Comparison of ENCODE assay signal across 25 mouse cellular contexts in genomic region chr4:141564209-141564608, GRCm38 (mm10). TPM values are rescaled to one million over a fixed set of nuclear protein-coding genes. Genes with fewer than 3 reads are reported as not detected.
DNase-seq lines count a peak whose midpoint lies in the region; ATAC-seq and TF ChIP-seq lines count a peak whose summit lies in the region.
"Had no signal": no experiment of that assay in that cellular context is flagged by ENCODE, and none has a peak within 500 bp of the region (broad histone marks: within the 10 kb centered on the region; RNA-seq: fewer than 3 reads in every experiment).

No protein-coding gene starts in this region.

- H3K4me3 ChIP-seq in heart, adult 2 months = no peak overlapping the region
- no peak overlapping the region for H3K4me3 ChIP-seq in heart, embryonic 12.5 days
- H3K4me3 ChIP-seq in E14TG2a.4 (replicated peaks; ENCODE audit: low read length) (peak overlapping the region; percentile 26; the same call in 1 of the 2 replicates), ES-E14 (ENCODE audit: insufficient read depth in 1 of 2, low read depth in 1 of 2, low read length in 2 of 2, poor library complexity in 1 of 2, severe bottlenecking in 1 of 2) (no peak overlapping the region)
- H3K4me3 ChIP-seq in brown adipose tissue, adult 24 weeks (ENCODE audit: insufficient read depth, low read depth, low read length) = no peak overlapping the region
- H3K4me3 ChIP-seq: embryonic facial prominence, embryonic 12.5 days; forebrain, embryonic 12.5 days; heart, embryonic 10.5 days; heart, embryonic 15.5 days had no signal

- no peak for ATAC-seq in heart, embryonic 12.5 days (ENCODE audit: insufficient number of reproducible peaks, low FRiP score)
- ATAC-seq: forebrain, postnatal 0 days; hindbrain, postnatal 0 days; Patski had no signal

- DNase-seq in heart, adult 2 months = no peak
- no peak for DNase-seq in ES-E14 (ENCODE audit: low read depth, low spot score)
- DNase-seq in layer of hippocampus, postnatal 10 days (ENCODE audit: low spot score in 2 of 2) = no peak
- DNase-seq in layer of hippocampus, adult 9-10 months (ENCODE audit: low spot score) = no peak
- DNase-seq: adrenal gland, adult 8-10 months; adrenal gland, postnatal 36 days; cerebellum, adult 11 months; cerebellum, adult 9-10 months; cerebellum, postnatal 25 days; forebrain, postnatal 0 days; gastrocnemius, postnatal 36 days; heart, adult 11 months; heart, postnatal 36 days; kidney, adult 18-20 months had no signal

- H3K79me2 ChIP-seq in heart, adult 2 months (replicated peaks; ENCODE audit: control insufficient read depth, insufficient read depth, low read length) = no peaks in the 10 kb centered on the region

- H3K27ac ChIP-seq in heart, adult 2 months = peak overlapping the region; percentile 70; the same call in 1 of the 2 replicates
- H3K27ac ChIP-seq in heart, embryonic 12.5 days (ENCODE audit: poor library complexity, severe bottlenecking) = no peak overlapping the region
- peak overlapping the region; percentile 93 for H3K27ac ChIP-seq in ES-E14 (ENCODE audit: insufficient read depth, low read depth, low read length, poor library complexity, severe bottlenecking)
- peak overlapping the region; percentile 83 for H3K27ac ChIP-seq in brown adipose tissue, adult 24 weeks (replicated peaks; ENCODE audit: low read depth, low read length)
- H3K27ac ChIP-seq: embryonic facial prominence, embryonic 12.5 days; forebrain, embryonic 12.5 days; heart, embryonic 10.5 days; heart, embryonic 15.5 days; hindbrain, postnatal 0 days had no signal

- no peaks in the 10 kb centered on the region for H3K27me3 ChIP-seq in heart, adult 2 months (ENCODE audit: control insufficient read depth, insufficient read depth, low read length)
- no peaks in the 10 kb centered on the region for H3K27me3 ChIP-seq in heart, embryonic 12.5 days (replicated peaks)
- H3K27me3 ChIP-seq in E14TG2a.4 (ENCODE audit: insufficient read depth, low read length) = no peaks in the 10 kb centered on the region
- H3K27me3 ChIP-seq: embryonic facial prominence, embryonic 12.5 days; forebrain, embryonic 12.5 days; heart, embryonic 15.5 days; Patski had no signal

- in situ Hi-C loops in ES-E14 (cut with MboI; ENCODE audit: low sequenced_read_pairs in 2 of 2, unreplicated experiment in 2 of 2) = loop anchor here in 1 of 2 experiments (10.0 kb wide), 1 partner anchor 279 kb away; no protein-coding TSS in a partner anchor

- TF ChIP-seq CTCF in heart, adult 2 months (IDR thresholded peaks at IDR 0.05) = no peak
- TF ChIP-seq CTCF in E14TG2a.4 (conservative IDR thresholded peaks at IDR 0.05; ENCODE audit: low read length) = no peak

- no peak overlapping the region for H3K9ac ChIP-seq in heart, adult 2 months (ENCODE audit: low read depth, low read length)
- H3K9ac ChIP-seq in heart, embryonic 12.5 days = no peak overlapping the region
- peak overlapping the region; percentile 19; the same call in 1 of the 2 replicates for H3K9ac ChIP-seq in ES-E14 (ENCODE audit: insufficient read depth, low read depth, low read length, poor library complexity, severe bottlenecking)
- H3K9ac ChIP-seq: embryonic facial prominence, embryonic 12.5 days; forebrain, embryonic 12.5 days; forebrain, postnatal 0 days; heart, embryonic 15.5 days had no signal

- no peak for TF ChIP-seq POLR2A in heart, adult 2 months (IDR thresholded peaks at IDR 0.05; ENCODE audit: insufficient read depth, low read depth, low read length)

- H3K4me1 ChIP-seq in heart, adult 2 months (ENCODE audit: control insufficient read depth, insufficient read depth, low read length) = peaks cover 14% of the 10 kb centered on the region
- peaks cover 9% of the 10 kb centered on the region; the same call in 1 of the 2 replicates for H3K4me1 ChIP-seq in heart, embryonic 12.5 days (replicated peaks)
- H3K4me1 ChIP-seq in E14TG2a.4 (replicated peaks; ENCODE audit: low read depth, low read length) (peaks cover 84% of the 10 kb centered on the region), ES-E14 (ENCODE audit: control insufficient read depth in 2 of 2, insufficient read depth in 2 of 2, low read length in 2 of 2, poor library complexity in 1 of 2) (peaks cover 14 to 34% of the 10 kb centered on the region in 2 experiments)
- peaks cover 9% of the 10 kb centered on the region for H3K4me1 ChIP-seq in brown adipose tissue, adult 24 weeks (ENCODE audit: control insufficient read depth, insufficient read depth, insufficient read length, low read length)

- H3K9me3 ChIP-seq in heart, embryonic 12.5 days (replicated peaks) = no peaks in the 10 kb centered on the region
- H3K9me3 ChIP-seq in E14TG2a.4 (ENCODE audit: low read length) (no peaks in the 10 kb centered on the region), ES-E14 (ENCODE audit: control insufficient read depth, insufficient read depth, low read depth, low read length) (no peaks in the 10 kb centered on the region)
- H3K9me3 ChIP-seq: embryonic facial prominence, embryonic 12.5 days; forebrain, embryonic 12.5 days; heart, embryonic 10.5 days; heart, embryonic 15.5 days had no signal

- 91% methylated on average over 4 of the region's 4 CpGs for WGBS in heart, adult 2 months
- 83% methylated on average over 4 of the region's 4 CpGs for WGBS in heart, embryonic 12.5 days

- intact Hi-C loops in heart, adult 2 months (cut with DNase I) = loop anchor here (5.0 kb wide), 1 partner anchor 77 kb away; no protein-coding TSS in a partner anchor

- H3K36me3 ChIP-seq in heart, adult 2 months (ENCODE audit: control insufficient read depth, insufficient read depth, low read length) = no peaks in the 10 kb centered on the region
- H3K36me3 ChIP-seq in heart, embryonic 12.5 days = no peaks in the 10 kb centered on the region
- peaks cover 24% of the 10 kb centered on the region for H3K36me3 ChIP-seq in E14TG2a.4 (ENCODE audit: insufficient read depth, low read length)
- peaks cover 3% of the 10 kb centered on the region; the same call in 1 of the 2 replicates for H3K36me3 ChIP-seq in ES-E14 (ENCODE audit: control insufficient read depth, insufficient read depth, low read length, poor library complexity, severe bottlenecking)
- H3K36me3 ChIP-seq: embryonic facial prominence, embryonic 12.5 days; forebrain, embryonic 12.5 days; heart, embryonic 10.5 days; heart, embryonic 15.5 days had no signal

- TF ChIP-seq EP300 in heart, adult 2 months (IDR thresholded peaks at IDR 0.05; ENCODE audit: insufficient read depth, low read depth, low read length) = no peak

- H3K4me2 ChIP-seq in heart, embryonic 12.5 days = no peak overlapping the region
- H3K4me2 ChIP-seq: embryonic facial prominence, embryonic 12.5 days; forebrain, embryonic 12.5 days; heart, embryonic 15.5 days had no signal

TF ChIP-seq in ES-E14, 5 proteins besides CTCF, POLR2A, EP300 and RAD21:
- TF ChIP-seq ZNF384 (IDR thresholded peaks at IDR 0.05; ENCODE audit: low read depth, low read length) = peak; percentile 97
- no peak for TF ChIP-seq ZC3H11A (IDR thresholded peaks at IDR 0.05; ENCODE audit: borderline replicate concordance, low read depth, low read length)
TF ChIP-seq in ES-E14: peak in this region for 1.

RNA-seq across cellular contexts. Expression of gene Spen, which starts 25.8 kb away (rescaled TPM):
- 10 to 100 TPM; 28.0 to 28.9 TPM for total RNA-seq in heart, adult 2 months (2021)
- 10.7 and 11.5 TPM in 2 replicates for polyA plus RNA-seq in heart, adult 2 months (2012; rRNA removed)
- 9.0 and 9.1 TPM in 2 replicates for polyA plus RNA-seq in heart, embryonic 12.5 days (2016; fragmentation: Nextera tagmentation; extraction: Ambion mirVana)
- total RNA-seq in ES-E14 (2012; rRNA removed) = 51.5 and 58.6 TPM in 2 replicates
- polyA plus RNA-seq in brown adipose tissue, adult 24 weeks (2012; ENCODE audit: insufficient read depth, insufficient read length, missing spikeins) = 9.5 and 15.2 TPM in 2 replicates
- total RNA-seq in layer of hippocampus, postnatal 10 days (2021) = 10 to 100 TPM; 62.9 to 64.5 TPM

RNA-seq across cellular contexts. Expression of gene Fblim1, which starts 41.7 kb away (rescaled TPM):
- 100 to 1,000 TPM; 236 to 263 TPM for total RNA-seq in heart, adult 2 months (2021)
- polyA plus RNA-seq in heart, adult 2 months (2012; rRNA removed) = 297 and 303 TPM in 2 replicates
- polyA plus RNA-seq in heart, embryonic 12.5 days (2016; fragmentation: Nextera tagmentation; extraction: Ambion mirVana) = 70.1 and 70.6 TPM in 2 replicates
- 71.3 and 112 TPM in 2 replicates for total RNA-seq in ES-E14 (2012; rRNA removed)
- 2.1 and 3.6 TPM in 2 replicates for polyA plus RNA-seq in brown adipose tissue, adult 24 weeks (2012; ENCODE audit: insufficient read depth, insufficient read length, missing spikeins)
- total RNA-seq in layer of hippocampus, postnatal 10 days (2021) = 1 to 10 TPM; 4.6 to 5.0 TPM

RNA-seq across cellular contexts. Expression of gene Tmem82, which starts 54.2 kb away (rescaled TPM):
- total RNA-seq in heart, adult 2 months (2021) = 10 to 100 TPM; 16.5 to 20.2 TPM
- polyA plus RNA-seq in heart, adult 2 months (2012; rRNA removed) = 35.5 and 36.6 TPM in 2 replicates
- polyA plus RNA-seq in heart, embryonic 12.5 days (2016; fragmentation: Nextera tagmentation; extraction: Ambion mirVana) = 0.19 and 0.37 TPM in 2 replicates
- total RNA-seq in ES-E14 (2012; rRNA removed) = 3.9 and 10.1 TPM in 2 replicates
- polyA plus RNA-seq in brown adipose tissue, adult 24 weeks (2012; ENCODE audit: insufficient read depth, insufficient read length, missing spikeins) = 1.1 TPM in 1 of 2 replicates, not detected in the other
- total RNA-seq in layer of hippocampus, postnatal 10 days (2021) = under 1 TPM; 0.69 to 0.98 TPM
- polyA plus RNA-seq: C2C12 had no signal

RNA-seq across cellular contexts. Expression of gene Slc25a34, which starts 59.4 kb away (rescaled TPM):
- 100 to 1,000 TPM; 118 to 132 TPM for total RNA-seq in heart, adult 2 months (2021)
- polyA plus RNA-seq in heart, adult 2 months (2012; rRNA removed) = 183 and 258 TPM in 2 replicates
- polyA plus RNA-seq in heart, embryonic 12.5 days (2016; fragmentation: Nextera tagmentation; extraction: Ambion mirVana) = 0.21 and 0.24 TPM in 2 replicates
- total RNA-seq in ES-E14 (2012; rRNA removed) = 0.76 and 0.79 TPM in 2 replicates
- 4.5 and 12.7 TPM in 2 replicates for polyA plus RNA-seq in brown adipose tissue, adult 24 weeks (2012; ENCODE audit: insufficient read depth, insufficient read length, missing spikeins)
- 1 to 10 TPM; 2.4 TPM for total RNA-seq in layer of hippocampus, postnatal 10 days (2021)
- polyA plus RNA-seq: embryonic facial prominence, embryonic 12.5 days; forebrain, embryonic 12.5 days; hindbrain, embryonic 11.5 days had no signal

Comparison
In these comparisons a context has a peak if more than half of its experiments do, and no peak if none do; other contexts are left out.
1. RNA of gene Fblim1, which starts 41.7 kb away (total RNA-seq): 236 to 263 TPM in heart, adult 2 months and 71.3 to 112 TPM in ES-E14; 4.6 to 5.0 TPM in layer of hippocampus, postnatal 10 days; every median in the first group is over 10 times any median in the second.